Mouse (Mus musculus): ENCODE results near the gene Rock2.

The Rock2 gene

GRCm38 (mm10) chr12:16872926-16873464 lies 21.7 kb upstream of the Rock2 start:
- no peak for DNase-seq

GRCm38 (mm10) chr12:16873549-16873948 lies 21.1 kb upstream of the Rock2 start:
- no peak for DNase-seq

- no peak for DNase-seq
Measured at GRCm38 (mm10) chr12:16874086-16874485, 20.6 kb upstream of the Rock2 start.

GRCm38 (mm10) chr12:16875269-16875668 lies 19.4 kb upstream of the Rock2 start:
- no peak for DNase-seq

- no peak for DNase-seq
Measured at GRCm38 (mm10) chr12:16875678-16876077, 19.0 kb upstream of the Rock2 start.

GRCm38 (mm10) chr12:16876667-16877066 lies 18.0 kb upstream of the Rock2 start:
- DNase-seq, result no peak

- DNase-seq, result no peak
Measured at GRCm38 (mm10) chr12:16877141-16877540, 17.6 kb upstream of the Rock2 start.

- DNase-seq, result no peak
Measured at GRCm38 (mm10) chr12:16877679-16878078, 17.0 kb upstream of the Rock2 start.

GRCm38 (mm10) chr12:16879369-16879768 lies 15.3 kb upstream of the Rock2 start:
- no peak for DNase-seq

- DNase-seq, result no peak
Measured at GRCm38 (mm10) chr12:16880077-16880476, 14.6 kb upstream of the Rock2 start.

- no peak for DNase-seq
Measured at GRCm38 (mm10) chr12:16882442-16882841, 12.3 kb upstream of the Rock2 start.

GRCm38 (mm10) chr12:16883111-16883510 lies 11.6 kb upstream of the Rock2 start:
- DNase-seq, result no peak

GRCm38 (mm10) chr12:16884534-16884933 lies 10.2 kb upstream of the Rock2 start:
- no peak for DNase-seq

GRCm38 (mm10) chr12:16886354-16886753 lies 8.3 kb upstream of the Rock2 start:
- DNase-seq, result no peak

GRCm38 (mm10) chr12:16893039-16893438 lies 1.7 kb upstream of the Rock2 start:
- no peak for DNase-seq

GRCm38 (mm10) chr12:16893656-16894395 lies 869 bp upstream of the Rock2 start:
- DNase-seq, result no peak

GRCm38 (mm10) chr12:16895221-16895928 lies 680 bp downstream of the Rock2 start:
- no peak for DNase-seq

GRCm38 (mm10) chr12:16896073-16896789 lies 1.5 kb downstream of the Rock2 start:
- DNase-seq, result no peak

- no peak for DNase-seq
Measured at GRCm38 (mm10) chr12:16897225-16897624, 2.5 kb downstream of the Rock2 start.

GRCm38 (mm10) chr12:16898221-16898620 lies 3.5 kb downstream of the Rock2 start:
- DNase-seq, result no peak

- no peak for DNase-seq
Measured at GRCm38 (mm10) chr12:16898790-16899189, 4.1 kb downstream of the Rock2 start.

- no peak for DNase-seq
Measured at GRCm38 (mm10) chr12:16900625-16901222, 6.0 kb downstream of the Rock2 start.

Measured in retina, postnatal 1 day (tissue).